Mouse (Mus musculus) testis, adult 2 months (tissue): ENCODE data around the gene Gstt1.

Source experiments
- CTCF ChIP-seq: fragments of 200-500 bp; IDR thresholded peaks from 2 replicates; pipeline ENCODE4 v1.5.1; 2012; ENCODE audit warnings: low read depth, mild to moderate bottlenecking, inconsistent platforms, low read length, moderate library complexity; ENCODE audit not compliant: control insufficient read depth, insufficient read depth, insufficient replicate concordance
- POLR2A ChIP-seq: fragments of 200-500 bp; IDR thresholded peaks from 2 replicates; pipeline ENCODE4 v1.6.1; 2012; ENCODE audit warnings: low read depth, mild to moderate bottlenecking, inconsistent platforms, low read length, moderate library complexity; ENCODE audit not compliant: control insufficient read depth

DNA sequence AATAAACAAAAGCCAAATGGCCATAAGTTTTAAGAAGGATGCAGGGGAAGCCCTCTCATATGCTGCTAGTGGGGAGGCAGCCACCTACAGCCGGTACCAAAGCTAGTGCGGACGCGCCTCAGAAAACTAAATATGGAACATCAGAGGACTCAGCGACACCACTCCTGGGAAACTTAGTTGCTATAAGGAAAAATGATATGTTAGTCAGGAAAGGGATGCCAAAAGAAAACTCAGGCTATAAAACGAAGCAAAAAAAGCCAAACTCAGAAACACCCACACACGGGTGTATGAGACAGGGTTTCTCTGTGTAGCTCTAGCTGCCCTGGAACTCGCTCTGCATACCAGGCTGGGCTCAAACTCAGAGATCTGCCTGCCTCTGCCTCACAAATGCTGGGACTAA is 10.1 kb downstream of the Gstt1 start:
- no peak for TF ChIP-seq CTCF
- no peak for TF ChIP-seq POLR2A
